In genomic region chr14:55783958-55784235, GRCm38 (mm10) we compare ENCODE assay signal across 7 mouse cellular contexts. TPM values are rescaled to one million over a fixed set of nuclear protein-coding genes. Genes with fewer than 3 reads are reported as not detected.
DNase-seq lines count a peak whose midpoint lies in the region; ATAC-seq and TF ChIP-seq lines count a peak whose summit lies in the region.

Gene Adcy4, minus strand, starts transcription at chr14:55784095.

- peak; percentile 45 for ATAC-seq in heart, embryonic 12.5 days (ENCODE audit: insufficient number of reproducible peaks, low FRiP score)
- no peak for ATAC-seq in kidney, postnatal 0 days (replicated peaks; ENCODE audit: low FRiP score, low read depth)

- peak within 1 kb of the TSS; percentile 68 for H3K4me2 ChIP-seq in heart, embryonic 12.5 days
- H3K4me2 ChIP-seq in kidney, postnatal 0 days (ENCODE audit: low read length): peak within 1 kb of the TSS; percentile 80

- H3K36me3 ChIP-seq in heart, embryonic 12.5 days: peaks cover 6% of the 10 kb centered on the region
- no peaks in the 10 kb centered on the region for H3K36me3 ChIP-seq in kidney, postnatal 0 days (ENCODE audit: insufficient read depth, low read length)
- H3K36me3 ChIP-seq in midbrain, embryonic 10.5 days: no peaks in the 10 kb centered on the region

- H3K27me3 ChIP-seq in heart, embryonic 12.5 days (replicated peaks): peaks cover 62% of the 10 kb centered on the region
- no peaks in the 10 kb centered on the region for H3K27me3 ChIP-seq in kidney, postnatal 0 days (ENCODE audit: insufficient read depth, low read length)
- H3K27me3 ChIP-seq in midbrain, embryonic 10.5 days (ENCODE audit: low read depth, poor library complexity, severe bottlenecking): peaks cover 93% of the 10 kb centered on the region

- peak within 1 kb of the TSS; percentile 53 for H3K4me3 ChIP-seq in heart, embryonic 12.5 days
- peak within 1 kb of the TSS; percentile 44 for H3K4me3 ChIP-seq in kidney, postnatal 0 days (replicated peaks; ENCODE audit: low read depth, low read length)
- H3K4me3 ChIP-seq in midbrain, embryonic 10.5 days: peak within 1 kb of the TSS; percentile 44

- peaks cover 39% of the 10 kb centered on the region for H3K4me1 ChIP-seq in heart, embryonic 12.5 days (replicated peaks)
- peaks cover 14% of the 10 kb centered on the region for H3K4me1 ChIP-seq in kidney, postnatal 0 days (replicated peaks; ENCODE audit: insufficient read depth, low read length)
- H3K4me1 ChIP-seq in midbrain, embryonic 10.5 days: peaks cover 30% of the 10 kb centered on the region

- H3K9ac ChIP-seq in heart, embryonic 12.5 days: peak within 1 kb of the TSS; percentile 69
- peak within 1 kb of the TSS; percentile 52 for H3K9ac ChIP-seq in kidney, postnatal 0 days (ENCODE audit: low read depth, low read length)

- no peak for DNase-seq in adrenal gland, adult 2 months
- DNase-seq in embryo, embryonic 10.5 days (ENCODE audit: low spot score): peak; percentile 37
- peak; percentile 32 for DNase-seq in kidney, postnatal 0 days (ENCODE audit: low spot score)
- no peak for DNase-seq in midbrain, embryonic 10.5 days (ENCODE audit: low spot score)
- no peak for DNase-seq in right cerebral cortex, postnatal 14 days
- DNase-seq in spleen, adult 12 weeks (ENCODE audit: low spot score): no peak

- TF ChIP-seq CTCF in kidney, postnatal 0 days (IDR thresholded peaks at IDR 0.05; ENCODE audit: low read depth): no peak

- peak within 1 kb of the TSS; percentile 77 for H3K27ac ChIP-seq in heart, embryonic 12.5 days (ENCODE audit: poor library complexity, severe bottlenecking)
- H3K27ac ChIP-seq in kidney, postnatal 0 days: peak within 1 kb of the TSS; percentile 75
- peak within 1 kb of the TSS; percentile 55; the same call in 1 of the 2 replicates for H3K27ac ChIP-seq in midbrain, embryonic 10.5 days (replicated peaks)

- H3K9me3 ChIP-seq in heart, embryonic 12.5 days (replicated peaks): no peaks in the 10 kb centered on the region
- H3K9me3 ChIP-seq in kidney, postnatal 0 days (replicated peaks; ENCODE audit: low read length): no peaks in the 10 kb centered on the region
- no peaks in the 10 kb centered on the region for H3K9me3 ChIP-seq in midbrain, embryonic 10.5 days (replicated peaks)

- WGBS in heart, embryonic 12.5 days: 1% methylated on average over 13 of the region's 13 CpGs
- whole genome bisulfite sequencing in kidney, postnatal 0 days: 6% methylated on average over 13 of the region's 13 CpGs
- WGBS in midbrain, embryonic 10.5 days: 5% methylated on average over 13 of the region's 13 CpGs

RNA-seq across cellular contexts. Expression of gene Adcy4, which starts in this region (rescaled TPM):
- total RNA-seq in adrenal gland, adult 2 months (2021): 10 to 100 TPM in 1 of 2 experiments, 1 to 10 TPM in 1; 9.8 to 12.5 TPM
- 17.1 and 21.0 TPM in 2 replicates for polyA plus RNA-seq in adrenal gland, adult 2 months (2012; rRNA removed)
- 24.4 and 26.2 TPM in 2 replicates for polyA plus RNA-seq in heart, embryonic 12.5 days (2016; fragmentation: Nextera tagmentation; extraction: Ambion mirVana)
- polyA plus RNA-seq in kidney, postnatal 0 days (2015; fragmentation: Nextera tagmentation; extraction: Ambion mirVana): 10.0 and 10.6 TPM in 2 replicates
- polyA plus RNA-seq in midbrain, embryonic 10.5 days (2016; fragmentation: Nextera tagmentation; extraction: Ambion mirVana): 5.4 and 6.5 TPM in 2 replicates

Comparison
In these comparisons a context has a peak if more than half of its experiments do, and no peak if none do; other contexts are left out.
1. DNase-seq: peak in embryo, embryonic 10.5 days (single experiment) and kidney, postnatal 0 days (single experiment); none in adrenal gland, adult 2 months (single experiment), midbrain, embryonic 10.5 days (single experiment), right cerebral cortex, postnatal 14 days (single experiment) and spleen, adult 12 weeks (single experiment).
2. Peak in every context shown above with its lines, with median percentiles within 50 percentile points of each other: H3K27ac ChIP-seq and H3K4me3 ChIP-seq.